Mouse (Mus musculus): ENCODE data around the gene Fam196a. TPM values are rescaled to one million over a fixed set of nuclear protein-coding genes. Genes with fewer than 3 reads are reported as not detected.

The Fam196a gene
- 1.5 and 1.9 TPM in 2 replicates for polyA plus RNA-seq (2016; fragmentation: Nextera tagmentation; extraction: Ambion mirVana)

DNA sequence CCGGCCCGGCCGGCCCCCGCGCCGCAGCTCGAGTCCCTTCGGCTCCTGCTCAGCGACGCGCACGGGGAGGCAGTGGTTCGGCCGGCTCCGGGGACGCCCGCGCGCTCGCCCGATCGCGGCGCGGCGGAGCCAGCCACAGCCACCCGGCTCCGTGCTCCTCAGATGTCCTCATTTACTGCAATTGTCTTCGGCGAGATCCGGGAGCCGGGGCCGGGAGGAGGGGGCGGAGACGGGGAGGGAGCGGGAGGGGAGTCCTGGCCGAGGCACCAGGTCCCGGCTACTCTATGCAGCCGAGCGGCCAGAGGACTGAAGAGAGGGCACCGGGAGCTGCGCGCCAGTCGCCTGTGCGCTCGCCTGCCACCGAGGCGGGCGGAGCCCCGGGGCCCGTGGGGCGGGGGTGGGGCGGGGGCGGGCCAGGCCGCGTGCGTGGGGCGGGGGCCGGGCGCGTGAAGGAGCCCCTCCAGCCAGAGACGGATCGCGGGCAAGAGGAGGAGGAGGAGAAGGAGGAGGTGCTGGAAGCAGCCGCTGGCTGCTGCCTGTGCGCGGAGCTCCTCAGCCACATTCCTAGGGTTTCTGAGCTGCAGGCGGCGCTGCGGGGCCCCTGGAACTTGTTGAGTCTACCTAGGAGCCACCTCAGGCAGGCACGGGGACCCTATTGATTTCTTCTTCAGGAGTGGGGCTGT is at the start of gene Fam196a:
Gene Fam196a (minus strand): TSS at position 504 of the 683 bp plus-strand sequence.
- Histone ChIP-seq H3K36me3 (no peaks in the 10 kb centered on the region), H3K27ac (replicated peaks) (peak within 1 kb of the TSS; percentile 52), H3K27me3 (ENCODE audit: low read depth, poor library complexity, severe bottlenecking) (peaks cover 53% of the 10 kb centered on the region), H3K4me1 (peaks cover 25% of the 10 kb centered on the region), H3K9me3 (replicated peaks) (no peaks in the 10 kb centered on the region), H3K4me3 (peak within 1 kb of the TSS; percentile 67)
- WGBS, result under 1% methylated on average over 70 of the region's 71 CpGs
- peak; percentile 73 for DNase-seq (ENCODE audit: low spot score)

DNA sequence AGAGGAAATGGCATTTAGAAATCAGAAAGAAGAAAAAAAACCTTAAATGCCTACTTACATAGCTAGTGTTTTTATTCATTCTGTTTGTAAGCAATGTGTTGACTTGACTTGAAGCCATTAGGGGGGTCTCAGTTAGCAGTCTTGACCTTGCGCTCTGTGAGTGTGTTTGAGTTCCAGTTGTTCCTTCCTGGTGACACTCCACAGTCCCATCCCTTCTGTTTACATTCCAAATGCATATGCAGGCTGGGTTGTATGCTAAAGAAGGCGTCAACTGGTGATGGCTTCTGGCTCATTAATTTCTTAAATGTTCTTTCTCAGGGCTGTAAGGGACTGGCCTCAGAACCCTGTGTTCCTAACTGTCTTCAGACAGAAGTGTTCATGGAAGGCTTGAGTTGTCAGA is 23.4 kb upstream of the Fam196a start:
- H3K27ac ChIP-seq (replicated peaks), result no peak overlapping the region
- no peaks in the 10 kb centered on the region for H3K27me3 ChIP-seq (ENCODE audit: low read depth, poor library complexity, severe bottlenecking)
- no peak for DNase-seq (ENCODE audit: low spot score)
- H3K4me3 ChIP-seq, result no peak overlapping the region
- no peaks in the 10 kb centered on the region for H3K36me3 ChIP-seq
- WGBS, result 85% methylated on average over 2 of the region's 2 CpGs
- no peaks in the 10 kb centered on the region for H3K9me3 ChIP-seq (replicated peaks)
- peaks cover 4% of the 10 kb centered on the region; the same call in 1 of the 2 replicates for H3K4me1 ChIP-seq

DNA sequence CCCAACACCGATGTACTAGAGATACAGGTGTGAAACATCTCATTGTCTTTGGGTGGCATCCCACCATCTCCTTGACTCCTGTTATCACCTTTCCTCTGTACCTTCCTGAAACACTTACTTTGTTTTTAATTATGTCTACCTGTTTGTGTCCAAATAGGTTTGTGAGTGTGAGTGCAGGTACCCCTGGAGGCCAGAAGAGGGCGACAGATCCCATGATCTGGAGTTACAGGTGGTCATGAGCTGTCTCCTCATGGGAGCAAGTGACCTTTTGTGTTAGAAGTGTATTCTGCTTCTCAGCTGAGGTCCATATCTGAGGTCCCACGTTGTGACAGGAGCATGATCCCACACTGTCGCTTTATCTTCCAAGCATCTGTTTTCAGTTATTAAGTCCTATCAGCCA is 22.6 kb upstream of the Fam196a start:
- no peak overlapping the region for H3K27ac ChIP-seq (replicated peaks)
- peak; percentile 15 for DNase-seq (ENCODE audit: low spot score)
- peaks cover 4% of the 10 kb centered on the region; the same call in 1 of the 2 replicates for H3K4me1 ChIP-seq
- H3K36me3 ChIP-seq, result no peaks in the 10 kb centered on the region
- no peaks in the 10 kb centered on the region for H3K27me3 ChIP-seq (ENCODE audit: low read depth, poor library complexity, severe bottlenecking)
- 64% methylated on average over 4 of the region's 4 CpGs for WGBS
- no peaks in the 10 kb centered on the region for H3K9me3 ChIP-seq (replicated peaks)
- no peak overlapping the region for H3K4me3 ChIP-seq

DNA sequence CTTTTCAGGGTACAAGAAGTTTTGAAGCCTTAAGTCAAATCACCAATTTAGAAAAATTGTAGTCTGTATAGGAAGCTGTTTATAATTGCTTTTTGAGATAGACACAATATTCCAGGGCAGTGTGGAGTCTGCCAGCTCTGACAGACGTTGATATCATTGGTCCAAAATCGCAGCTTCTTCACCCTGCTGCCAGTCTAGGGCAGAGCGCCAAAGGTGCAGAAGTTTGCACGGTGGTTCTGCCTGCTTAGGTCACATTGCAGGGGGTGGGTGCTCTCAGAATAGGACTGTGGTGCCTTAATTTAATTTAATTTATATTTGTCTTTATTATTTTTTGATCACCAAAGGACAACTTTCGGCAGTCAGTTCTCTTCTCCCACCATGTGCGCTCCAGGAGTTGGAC is 20.9 kb upstream of the Fam196a start:
- no peaks in the 10 kb centered on the region for H3K27me3 ChIP-seq (ENCODE audit: low read depth, poor library complexity, severe bottlenecking)
- no peaks in the 10 kb centered on the region for H3K36me3 ChIP-seq
- no peaks in the 10 kb centered on the region for H3K9me3 ChIP-seq (replicated peaks)
- H3K4me3 ChIP-seq, result no peak overlapping the region
- no peak for DNase-seq (ENCODE audit: low spot score)
- no peak overlapping the region for H3K27ac ChIP-seq (replicated peaks)
- peaks cover 4% of the 10 kb centered on the region; the same call in 1 of the 2 replicates for H3K4me1 ChIP-seq
- WGBS, result 95% methylated on average over 6 of the region's 6 CpGs

DNA sequence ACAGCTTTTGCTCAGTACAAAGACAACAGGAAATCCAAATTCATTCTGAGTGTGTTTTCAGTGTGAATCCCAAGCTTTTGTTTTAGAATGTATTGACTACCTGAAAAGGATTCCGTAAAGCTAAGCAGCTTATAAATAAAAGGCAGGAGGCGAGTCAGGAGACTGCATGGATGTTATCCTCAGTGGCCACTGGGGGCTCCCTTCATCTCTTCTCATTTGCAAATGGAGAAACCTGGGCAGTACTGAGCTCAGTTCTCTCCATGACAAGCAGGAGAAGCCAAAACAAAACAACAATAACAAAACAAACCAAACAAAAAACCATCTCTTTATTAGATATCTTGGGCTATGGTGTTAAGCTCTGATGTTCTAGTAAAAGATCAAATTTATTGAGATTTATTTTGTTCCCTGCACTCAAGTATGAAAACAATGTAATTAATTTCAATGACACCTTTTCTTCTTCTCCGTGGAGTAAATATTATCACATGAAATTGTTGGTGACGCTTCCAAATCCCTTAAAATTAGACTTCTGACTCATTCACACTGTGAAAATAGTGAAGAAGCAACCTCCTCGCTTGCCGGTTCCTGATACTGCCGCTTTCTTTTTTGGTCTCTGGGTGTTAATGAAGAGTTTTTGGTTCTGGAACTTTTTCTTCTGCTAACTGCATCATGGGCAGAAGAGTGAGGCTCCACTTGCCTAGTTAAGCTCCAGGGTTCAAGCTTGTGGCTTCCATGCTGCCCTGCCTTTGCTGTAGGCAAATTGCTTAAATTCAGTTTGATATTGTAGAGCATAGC is 7.9 kb upstream of the Fam196a start:
- H3K27ac ChIP-seq (replicated peaks), result no peak overlapping the region
- H3K9me3 ChIP-seq (replicated peaks), result no peaks in the 10 kb centered on the region
- no peak overlapping the region for H3K4me3 ChIP-seq
- H3K4me1 ChIP-seq, result 0 out of 2 replicates have a peak, but pooled peaks cover 3% of the 10 kb centered on the region
- no peaks in the 10 kb centered on the region for H3K27me3 ChIP-seq (ENCODE audit: low read depth, poor library complexity, severe bottlenecking)
- H3K36me3 ChIP-seq, result no peaks in the 10 kb centered on the region
- no peak for DNase-seq (ENCODE audit: low spot score)
- 73% methylated on average over 7 of the region's 7 CpGs for WGBS

DNA sequence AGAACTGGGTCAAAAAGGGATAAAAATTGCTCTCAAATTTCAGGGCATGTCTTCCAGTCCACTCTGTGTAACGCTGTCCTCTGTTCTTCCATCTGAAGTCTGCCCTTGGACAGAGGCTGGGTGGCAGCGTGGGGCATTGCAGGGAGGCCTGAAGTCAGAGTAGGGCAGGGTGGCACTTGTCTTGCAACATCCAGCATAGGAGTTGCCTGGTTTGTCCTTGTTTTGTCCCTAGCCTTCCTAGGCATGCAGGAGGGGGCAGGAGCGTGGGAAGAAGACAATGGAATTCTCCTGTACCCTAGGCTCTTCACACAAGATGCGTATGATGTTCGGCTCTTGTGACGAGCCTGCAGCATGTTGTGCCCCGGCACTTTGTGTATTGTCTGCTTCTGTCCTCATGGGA is 5.5 kb upstream of the Fam196a start:
- peaks cover 7% of the 10 kb centered on the region for H3K4me1 ChIP-seq
- no peak for DNase-seq (ENCODE audit: low spot score)
- H3K27ac ChIP-seq (replicated peaks), result no peak overlapping the region
- H3K9me3 ChIP-seq (replicated peaks), result no peaks in the 10 kb centered on the region
- no peaks in the 10 kb centered on the region for H3K36me3 ChIP-seq
- 89% methylated on average over 7 of the region's 7 CpGs for WGBS
- no peak overlapping the region for H3K4me3 ChIP-seq
- H3K27me3 ChIP-seq (ENCODE audit: low read depth, poor library complexity, severe bottlenecking), result peaks cover 13% of the 10 kb centered on the region

DNA sequence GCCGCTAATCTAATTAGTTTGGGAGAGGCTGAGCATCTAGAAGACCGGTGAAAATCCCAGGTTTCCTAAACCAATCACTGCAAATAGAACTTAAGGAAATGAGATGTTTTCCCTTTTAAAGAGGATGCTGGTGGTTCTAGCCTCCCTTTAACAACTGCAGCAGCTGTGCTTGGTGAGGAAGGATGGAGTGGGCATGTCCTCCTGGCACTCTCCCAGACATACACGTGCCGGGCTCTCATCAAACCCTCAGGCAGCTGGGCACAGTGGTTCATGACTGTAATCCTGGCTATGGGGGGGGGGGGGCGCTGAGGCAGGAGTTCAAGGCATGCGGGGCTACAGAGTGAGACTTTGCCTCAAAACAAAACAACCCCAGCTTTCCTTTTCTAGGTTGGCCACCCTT is 4.8 kb upstream of the Fam196a start:
- no peak for DNase-seq (ENCODE audit: low spot score)
- Histone ChIP-seq H3K4me1 (peaks cover 13% of the 10 kb centered on the region), H3K9me3 (replicated peaks) (no peaks in the 10 kb centered on the region), H3K4me3 (no peak overlapping the region), H3K36me3 (no peaks in the 10 kb centered on the region), H3K27ac (replicated peaks) (no peak overlapping the region), H3K27me3 (ENCODE audit: low read depth, poor library complexity, severe bottlenecking) (peaks cover 19% of the 10 kb centered on the region)
- 71% methylated on average over 6 of the region's 6 CpGs for WGBS

DNA sequence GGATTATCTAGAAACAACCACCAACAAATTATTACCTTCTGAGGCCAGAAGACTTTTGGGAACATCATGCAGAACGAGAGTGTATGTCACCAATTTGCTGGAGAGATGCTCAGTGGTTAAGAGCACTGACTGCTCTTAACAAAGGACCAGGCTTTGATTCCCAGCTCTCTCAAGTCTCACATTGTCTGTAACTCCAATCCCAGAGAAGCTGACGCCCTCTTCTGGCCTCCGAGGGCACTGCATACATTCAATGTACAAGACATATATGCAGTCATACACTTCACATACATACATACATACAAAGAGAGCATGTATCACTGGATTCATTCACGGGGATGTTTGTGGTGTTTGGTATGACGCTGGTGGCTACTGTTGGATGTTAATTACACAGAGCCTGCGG is 3.7 kb upstream of the Fam196a start:
- Histone ChIP-seq H3K36me3 (no peaks in the 10 kb centered on the region), H3K4me3 (no peak overlapping the region), H3K4me1 (peaks cover 22% of the 10 kb centered on the region), H3K27me3 (ENCODE audit: low read depth, poor library complexity, severe bottlenecking) (peaks cover 31% of the 10 kb centered on the region), H3K27ac (replicated peaks) (no peak overlapping the region), H3K9me3 (replicated peaks) (no peaks in the 10 kb centered on the region)
- no peak for DNase-seq (ENCODE audit: low spot score)
- WGBS, result 94% methylated on average over 6 of the region's 6 CpGs

DNA sequence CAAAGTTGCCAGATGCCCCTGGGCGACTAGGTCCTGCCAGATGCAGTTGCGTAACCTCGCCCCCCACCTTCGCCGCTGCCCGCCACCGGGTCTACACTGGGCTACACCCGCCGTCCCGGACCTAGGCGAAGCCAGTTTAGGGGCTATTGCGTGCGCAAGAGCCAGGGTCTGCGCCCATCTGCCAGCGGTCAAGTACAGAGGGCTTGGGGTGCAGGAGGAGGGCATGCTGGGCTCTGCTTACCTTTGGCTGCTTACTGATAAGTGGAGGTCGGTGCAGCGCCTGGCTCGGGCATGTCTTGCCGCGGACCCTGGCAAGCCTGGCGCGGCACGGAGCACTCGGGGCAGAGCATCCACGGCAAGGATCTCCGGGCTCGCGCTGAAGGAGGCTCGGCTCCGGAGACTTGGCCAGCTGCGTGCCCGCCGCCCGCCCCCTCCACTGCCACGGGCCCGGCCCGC is 731 bp downstream of the Fam196a start:
- 1% methylated on average over 29 of the region's 37 CpGs for WGBS
- peak overlapping the region; percentile 52 for H3K27ac ChIP-seq (replicated peaks)
- H3K27me3 ChIP-seq (ENCODE audit: low read depth, poor library complexity, severe bottlenecking), result peaks cover 53% of the 10 kb centered on the region
- peak overlapping the region; percentile 67 for H3K4me3 ChIP-seq
- no peaks in the 10 kb centered on the region for H3K9me3 ChIP-seq (replicated peaks)
- peaks cover 25% of the 10 kb centered on the region for H3K4me1 ChIP-seq
- H3K36me3 ChIP-seq, result no peaks in the 10 kb centered on the region
- DNase-seq (ENCODE audit: low spot score), result peak; percentile 40

DNA sequence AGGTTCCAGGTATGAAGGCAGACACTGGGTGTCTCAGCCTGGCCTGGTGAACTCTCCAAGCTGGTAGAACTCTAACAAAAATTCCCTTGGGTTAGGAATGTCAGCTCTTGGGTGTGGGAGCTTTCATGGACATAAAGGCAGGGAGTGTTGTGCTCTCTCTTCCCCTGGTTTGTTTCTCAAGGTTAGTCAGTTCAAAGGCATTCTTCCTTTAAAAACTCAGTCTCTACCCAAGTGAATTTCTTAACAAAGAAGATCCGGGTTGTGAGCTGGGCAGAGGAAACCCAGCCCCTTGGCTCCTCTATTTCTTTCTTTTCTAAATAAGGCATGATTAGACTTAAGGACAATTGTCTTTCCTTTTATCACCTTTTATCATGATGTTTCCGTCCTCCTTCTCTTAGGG is 6.3 kb downstream of the Fam196a start:
- whole genome bisulfite sequencing, result 78% methylated on average over 2 of the region's 2 CpGs

DNA sequence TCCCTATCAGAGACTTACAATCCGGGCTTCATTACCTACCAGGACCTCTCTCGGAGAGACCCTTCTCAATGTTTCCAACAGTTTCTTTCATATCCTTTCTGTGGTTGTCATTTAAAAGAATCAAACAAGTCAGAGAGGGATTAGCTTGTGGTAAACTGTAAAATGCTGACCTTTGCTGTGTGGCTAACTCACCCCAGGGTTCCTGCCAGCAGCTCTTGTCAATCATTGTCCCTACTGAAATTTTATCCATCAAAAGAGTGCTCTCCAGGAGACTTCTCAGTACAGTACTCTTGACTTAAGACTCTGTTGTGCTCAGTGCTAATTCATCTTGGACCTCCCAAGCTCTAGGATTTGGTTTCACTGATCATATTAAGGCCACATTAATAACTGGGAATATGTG is 36.2 kb downstream of the Fam196a start:
- Histone ChIP-seq H3K36me3 (no peaks in the 10 kb centered on the region), H3K9me3 (replicated peaks) (no peaks in the 10 kb centered on the region), H3K27me3 (ENCODE audit: low read depth, poor library complexity, severe bottlenecking) (no peaks in the 10 kb centered on the region), H3K4me1 (no peaks in the 10 kb centered on the region), H3K27ac (replicated peaks) (no peak overlapping the region), H3K4me3 (no peak overlapping the region)
- WGBS, result 83% methylated on average over 2 of the region's 2 CpGs
- DNase-seq (ENCODE audit: low spot score), result no peak

More for the DNA sequence above, 6.3 kb downstream of the Fam196a start:
- Histone ChIP-seq H3K9me3 (replicated peaks) (no peaks in the 10 kb centered on the region), H3K4me1 (peaks cover 6% of the 10 kb centered on the region), H3K27ac (replicated peaks) (no peak overlapping the region), H3K36me3 (no peaks in the 10 kb centered on the region), H3K4me3 (no peak overlapping the region), H3K27me3 (ENCODE audit: low read depth, poor library complexity, severe bottlenecking) (peaks cover 21% of the 10 kb centered on the region)
- no peak for DNase-seq (ENCODE audit: low spot score)

DNA sequence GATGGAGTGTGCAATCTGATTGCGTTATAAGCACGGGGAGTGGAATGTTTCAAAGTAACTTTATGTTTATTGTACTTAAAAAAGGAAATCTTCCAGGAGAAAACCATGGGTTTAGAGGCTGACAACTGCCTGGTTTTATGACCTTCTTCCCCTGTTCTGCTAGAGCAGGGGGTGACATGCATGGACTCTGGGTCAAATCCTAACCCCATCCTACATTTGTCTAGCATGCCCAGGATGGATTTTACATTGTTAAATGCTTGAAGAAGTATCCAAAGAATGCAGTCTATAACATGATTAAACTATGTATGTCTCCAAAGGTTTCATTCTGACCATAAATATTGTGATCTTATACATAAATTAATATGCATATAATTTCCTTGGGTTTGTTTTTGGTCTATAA is 38.8 kb downstream of the Fam196a start:
- Histone ChIP-seq H3K36me3 (no peaks in the 10 kb centered on the region), H3K27ac (replicated peaks) (no peak overlapping the region), H3K27me3 (ENCODE audit: low read depth, poor library complexity, severe bottlenecking) (no peaks in the 10 kb centered on the region), H3K4me3 (no peak overlapping the region), H3K9me3 (replicated peaks) (no peaks in the 10 kb centered on the region), H3K4me1 (no peaks in the 10 kb centered on the region)
- no peak for DNase-seq (ENCODE audit: low spot score)
- 98% methylated on average over 2 of the region's 2 CpGs for WGBS

DNA sequence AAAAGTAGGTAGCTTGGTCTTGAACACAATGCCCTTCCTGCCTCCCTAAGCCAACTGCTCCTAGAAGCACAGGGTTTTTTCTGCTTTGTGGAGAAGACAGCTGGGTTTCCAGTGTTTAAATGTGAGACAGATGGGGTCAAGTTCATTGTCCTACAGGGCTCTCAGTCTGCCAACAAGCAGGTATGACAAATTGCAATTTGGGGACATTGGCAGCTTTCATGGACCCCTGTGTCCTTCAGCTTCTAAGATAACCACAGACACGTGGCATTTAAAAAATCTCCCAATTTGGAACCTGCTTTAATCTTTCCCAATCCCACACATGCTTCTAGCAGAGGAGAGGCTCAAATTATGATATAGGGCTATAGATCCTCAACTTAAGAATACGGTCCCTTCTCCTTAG is 43.6 kb downstream of the Fam196a start:
- 87% methylated on average over 2 of the region's 2 CpGs for WGBS
- Histone ChIP-seq H3K4me1 (no peaks in the 10 kb centered on the region), H3K4me3 (no peak overlapping the region), H3K9me3 (replicated peaks) (no peaks in the 10 kb centered on the region), H3K27ac (replicated peaks) (no peak overlapping the region), H3K27me3 (ENCODE audit: low read depth, poor library complexity, severe bottlenecking) (no peaks in the 10 kb centered on the region), H3K36me3 (no peaks in the 10 kb centered on the region)
- no peak for DNase-seq (ENCODE audit: low spot score)

Measured in midbrain, embryonic 10.5 days (tissue).